Mouse (Mus musculus): ENCODE measurements around the gene Gadd45b. TPM values are rescaled to one million over a fixed set of nuclear protein-coding genes. Genes with fewer than 3 reads are reported as not detected.

Gene Gadd45b
- total and polyA plus RNA-seq, 3 experiments, result 14.9 to 52.5 (median 24.4) TPM

- TF ChIP-seq EP300 (IDR thresholded peaks at IDR 0.05; ENCODE audit: low read length) (no peak), MEF2A (IDR thresholded peaks at IDR 0.05; ENCODE audit: borderline replicate concordance, low read depth, low read length) (no peak), POLR2AphosphoS2 (IDR thresholded peaks at IDR 0.05; ENCODE audit: low read depth, low read length) (no peak), USF1 (IDR thresholded peaks at IDR 0.05; ENCODE audit: low read depth, low read length) (no peak), KAT2A (IDR thresholded peaks at IDR 0.05; ENCODE audit: insufficient replicate concordance, low read length) (no peak), TBP (conservative IDR thresholded peaks at IDR 0.05; ENCODE audit: low read depth, low read length) (no peak), TCF12 (IDR thresholded peaks at IDR 0.05; ENCODE audit: low read depth, low read length) (no peak), PAX5 (IDR thresholded peaks at IDR 0.05; ENCODE audit: low read length) (no peak), MXI1 (IDR thresholded peaks at IDR 0.05; ENCODE audit: low read depth, low read length) (no peak), MYC (IDR thresholded peaks at IDR 0.05; ENCODE audit: low read depth, low read length) (no peak), USF2 (conservative IDR thresholded peaks at IDR 0.05; ENCODE audit: low read depth, low read length) (no peak), JUND (conservative IDR thresholded peaks at IDR 0.05; ENCODE audit: low read depth, low read length) (no peak), SIN3A (IDR thresholded peaks at IDR 0.05; ENCODE audit: low read length) (no peak), POLR2A (IDR thresholded peaks at IDR 0.05; ENCODE audit: low read depth, low read length) (no peak), JUN (IDR thresholded peaks at IDR 0.05; ENCODE audit: insufficient read depth, low read depth, low read length) (no peak), SMC3 (IDR thresholded peaks at IDR 0.05; ENCODE audit: low read depth, low read length) (no peak), NELFE (IDR thresholded peaks at IDR 0.05; ENCODE audit: low read depth, low read length) (no peak), GABPA (IDR thresholded peaks at IDR 0.05; ENCODE audit: insufficient replicate concordance, low read depth, low read length) (no peak)
- Histone ChIP-seq H3K4me3 (replicated peaks in 1 of 3; ENCODE audit: low read depth in 2 of 3, low read length in 2 of 3, poor library complexity in 1 of 3) (peak overlapping the region in 1 of 3 experiments; percentile 84), H3K27ac (ENCODE audit: insufficient read depth, low read depth) (no peak overlapping the region), H3K36me3 (replicated peaks in 1 of 2; ENCODE audit: control insufficient read depth in 1 of 2, insufficient read depth in 1 of 2, low read length in 1 of 2) (peaks cover 34 to 61% of the 10 kb centered on the region in 2 experiments), H3K9me3 (replicated peaks; ENCODE audit: low read length) (no peaks in the 10 kb centered on the region), H3K4me2 (ENCODE audit: insufficient read depth, low read depth, poor library complexity, severe bottlenecking) (peak overlapping the region; percentile 78), H3K9ac (ENCODE audit: insufficient read depth, low read depth) (no peak overlapping the region), H3K79me2 (replicated peaks; ENCODE audit: control insufficient read depth, extremely low read depth, insufficient read depth, poor library complexity, severe bottlenecking) (peaks cover 10% of the 10 kb centered on the region; the same call in 1 of the 2 replicates), H3K27me3 (replicated peaks) (no peaks in the 10 kb centered on the region), H3K4me1 (ENCODE audit: control insufficient read depth in 1 of 2, insufficient read depth in 2 of 2) (peaks cover 8 to 21% of the 10 kb centered on the region in 2 experiments; a peak in 3 of 4 replicates)
- dilution Hi-C loops (cut with MboI; ENCODE audit: extremely low pct_ligation_motif_present, extremely low pct_unique_long_range_greater_than_20kb, low sequenced_read_pairs), result no loop called here
- in situ Hi-C loops (cut with MboI; ENCODE audit: low pct_ligation_motif_present, low pct_unique_long_range_greater_than_20kb, low sequenced_read_pairs), result no loop called here
- DNase-seq (ENCODE audit: extremely low read depth), result no peak
These were observed 30.8 kb upstream of the Gadd45b start for GRCm38 (mm10) chr10:80899074-80899473.

GRCm38 (mm10) chr10:80899591-80900317 lies 30.1 kb upstream of the Gadd45b start:
- Histone ChIP-seq H3K4me1 (ENCODE audit: control insufficient read depth in 1 of 2, insufficient read depth in 2 of 2) (peaks cover 8 to 21% of the 10 kb centered on the region in 2 experiments; a peak in 3 of 4 replicates), H3K79me2 (replicated peaks; ENCODE audit: control insufficient read depth, extremely low read depth, insufficient read depth, poor library complexity, severe bottlenecking) (peaks cover 10% of the 10 kb centered on the region; the same call in 1 of the 2 replicates), H3K9ac (ENCODE audit: insufficient read depth, low read depth) (peak overlapping the region; percentile 89), H3K27me3 (replicated peaks) (no peaks in the 10 kb centered on the region), H3K9me3 (replicated peaks; ENCODE audit: low read length) (no peaks in the 10 kb centered on the region), H3K36me3 (replicated peaks in 1 of 2; ENCODE audit: control insufficient read depth in 1 of 2, insufficient read depth in 1 of 2, low read length in 1 of 2) (peaks cover 41 to 68% of the 10 kb centered on the region in 2 experiments), H3K27ac (ENCODE audit: insufficient read depth, low read depth) (no peak overlapping the region; the same call in 1 of the 2 replicates), H3K4me3 (replicated peaks in 1 of 3; ENCODE audit: low read depth in 2 of 3, low read length in 2 of 3, poor library complexity in 1 of 3) (peak overlapping the region; percentile 76 to 88 (median 84)), H3K4me2 (ENCODE audit: insufficient read depth, low read depth, poor library complexity, severe bottlenecking) (peak overlapping the region; percentile 78)
- DNase-seq (ENCODE audit: extremely low read depth), result no peak
- TF ChIP-seq RAD21 (IDR thresholded peaks at IDR 0.05; ENCODE audit: low read depth, low read length) (no peak), MXI1 (IDR thresholded peaks at IDR 0.05; ENCODE audit: low read depth, low read length) (peak; percentile 59; the same call in 1 of the 2 replicates)
- dilution Hi-C loops (cut with MboI; ENCODE audit: extremely low pct_ligation_motif_present, extremely low pct_unique_long_range_greater_than_20kb, low sequenced_read_pairs) (no loop called here), in situ Hi-C loops (cut with MboI; ENCODE audit: low pct_ligation_motif_present, low pct_unique_long_range_greater_than_20kb, low sequenced_read_pairs) (no loop called here)

All from CH12.LX (cell line).